Mouse (Mus musculus) heart, adult 2 months (tissue): ENCODE measurements around the gene Dctpp1. TPM values are rescaled to one million over a fixed set of nuclear protein-coding genes. Genes with fewer than 3 reads are reported as not detected.

Experiments
- DNase-seq, 2 experiments: peaks; one replicate each; pipeline ENCODE4 v3.0.0; 2021
- H3K27ac ChIP-seq: fragments of 200-600 bp; 2 replicates; pipeline ENCODE4 v1.8.1; 2022
- H3K27me3 ChIP-seq: fragments of 200-500 bp; 2 replicates; pipeline ENCODE4 v1.6.1; 2012; ENCODE audit warnings: mild to moderate bottlenecking, low read length, inconsistent platforms, mixed read lengths; ENCODE audit not compliant: control insufficient read depth, insufficient read depth
- H3K36me3 ChIP-seq: fragments of 200-500 bp; 2 replicates; pipeline ENCODE4 v1.6.1; 2012; ENCODE audit warnings: low read length, inconsistent platforms; ENCODE audit not compliant: control insufficient read depth, insufficient read depth
- H3K4me1 ChIP-seq: fragments of 200-500 bp; 2 replicates; pipeline ENCODE4 v1.6.1; 2011; ENCODE audit warnings: low read length; ENCODE audit not compliant: control insufficient read depth, insufficient read depth
- H3K4me3 ChIP-seq: fragments of 200-600 bp; 2 replicates; pipeline ENCODE4 v1.8.1; 2022
- H3K79me2 ChIP-seq: fragments of 200-500 bp; replicated peaks from 2 replicates; pipeline ENCODE4 v1.6.1; 2012; ENCODE audit warnings: mild to moderate bottlenecking, inconsistent platforms, low read length, moderate library complexity, mixed read lengths; ENCODE audit not compliant: control insufficient read depth, insufficient read depth
- H3K9ac ChIP-seq: fragments of 200-500 bp; 2 replicates; pipeline ENCODE4 v1.6.1; 2012; ENCODE audit warnings: low read depth, mild to moderate bottlenecking, control low read depth, inconsistent platforms, low read length, mixed read lengths
- CTCF ChIP-seq: fragments of 200-600 bp; IDR thresholded peaks from 2 replicates; pipeline ENCODE4 v1.8.1; 2022; ENCODE audit warnings: antibody characterized with exemption, mild to moderate bottlenecking, moderate library complexity
- EP300 ChIP-seq: fragments of 200-500 bp; IDR thresholded peaks from 2 replicates; pipeline ENCODE4 v1.6.1; 2011; ENCODE audit warnings: low read depth, low read length, control low read depth; ENCODE audit not compliant: insufficient read depth
- POLR2A ChIP-seq: fragments of 200-500 bp; IDR thresholded peaks from 2 replicates; pipeline ENCODE4 v1.6.1; 2011; ENCODE audit warnings: mild to moderate bottlenecking, low read depth, low read length, control low read depth; ENCODE audit not compliant: insufficient read depth
- WGBS: fragments of 180-500 bp; shearing (Covaris S2); methylation state at CpG from one replicate; pipeline ENCODE4 v1.1.7; 2018; 5-methylcytosine and 5-hydroxymethylcytosine counted together
- intact Hi-C: fragments of 180-260 bp; cut with DNase I; formaldehyde crosslinking; loops from one replicate; pipeline ENCODE4 v1.15.1; 2025
- polyA plus RNA-seq: library from polyadenylated mRNA; depleted of rRNA; stranded (reverse); fragments of >200 nt; gene quantifications from 2 replicates; pipeline ENCODE4 v1.2.3, GENCODE M21; 2012
- total RNA-seq, 2 experiments: library from RNA; stranded (reverse); gene quantifications; 2 replicates each; pipeline ENCODE4 v1.2.3; 2021

The Dctpp1 gene
- total and polyA plus RNA-seq, 3 experiments: 38.7 to 46.6 (median 44.6) TPM

DNA sequence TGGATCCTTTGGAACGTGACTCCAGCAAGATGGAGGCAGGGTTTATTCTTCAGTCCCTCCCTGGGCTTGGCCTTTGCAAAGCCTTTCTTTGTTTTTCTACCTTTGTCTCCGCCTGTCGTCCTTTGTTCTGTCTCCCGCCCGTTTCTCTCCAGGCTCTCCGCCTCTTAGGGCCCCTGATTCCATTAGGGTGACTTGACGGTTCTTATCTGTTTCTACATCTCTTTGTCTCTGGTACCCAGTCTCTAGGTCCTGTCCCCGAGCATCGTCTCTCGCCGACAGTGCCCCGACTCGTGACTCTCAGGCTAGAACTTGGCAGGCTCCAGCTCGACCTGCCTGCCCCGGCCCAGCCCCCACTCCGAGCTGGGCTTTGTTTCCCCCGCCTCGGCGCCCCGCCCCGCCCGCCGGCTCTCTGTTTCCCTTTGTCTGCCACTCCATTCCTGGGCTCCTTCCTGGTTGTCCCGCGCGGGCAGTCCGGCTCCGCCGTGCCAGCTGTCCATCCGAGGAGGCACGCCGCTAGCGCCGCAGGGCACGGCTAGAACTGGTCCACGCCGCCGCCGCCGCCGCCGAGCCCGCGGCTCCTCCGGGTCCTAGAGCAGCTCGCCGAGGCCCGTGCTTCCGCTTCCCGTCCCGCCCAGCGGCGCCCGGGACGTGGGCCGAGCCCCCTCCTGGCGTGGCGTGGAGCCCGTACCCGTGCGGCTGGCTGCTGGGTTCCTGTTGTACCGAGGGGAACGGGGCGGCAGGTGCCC lies 27.7 kb downstream of the Dctpp1 start, which contains the start of the genes Zfp553 and Sept1:
Zfp553 (plus strand) TSS at position 440 of the 746 bp plus-strand sequence.
Sept1 (minus strand) TSS at position 509 of the 746 bp plus-strand sequence.
- under 1% methylated on average over 64 of the region's 64 CpGs for WGBS
- Histone ChIP-seq H3K4me3 (peak within 1 kb of the TSS; percentile 77), H3K4me1 (peaks cover 5% of the 10 kb centered on the region), H3K36me3 (peaks cover 4% of the 10 kb centered on the region), H3K79me2 (peaks cover 3% of the 10 kb centered on the region), H3K27me3 (no peaks in the 10 kb centered on the region), H3K27ac (peak within 1 kb of the TSS; percentile 90), H3K9ac (peak within 1 kb of the TSS; percentile 98)
- intact Hi-C loops: loop anchor here (1.0 to 5.0 kb wide), 2 partner anchors 23 to 115 kb away; no protein-coding TSS in a partner anchor
- peak; percentile 90 to 92 for DNase-seq
- TF ChIP-seq CTCF (peak; percentile 20), EP300 (no peak), POLR2A (peak; percentile 13; the same call in 1 of the 2 replicates)

DNA sequence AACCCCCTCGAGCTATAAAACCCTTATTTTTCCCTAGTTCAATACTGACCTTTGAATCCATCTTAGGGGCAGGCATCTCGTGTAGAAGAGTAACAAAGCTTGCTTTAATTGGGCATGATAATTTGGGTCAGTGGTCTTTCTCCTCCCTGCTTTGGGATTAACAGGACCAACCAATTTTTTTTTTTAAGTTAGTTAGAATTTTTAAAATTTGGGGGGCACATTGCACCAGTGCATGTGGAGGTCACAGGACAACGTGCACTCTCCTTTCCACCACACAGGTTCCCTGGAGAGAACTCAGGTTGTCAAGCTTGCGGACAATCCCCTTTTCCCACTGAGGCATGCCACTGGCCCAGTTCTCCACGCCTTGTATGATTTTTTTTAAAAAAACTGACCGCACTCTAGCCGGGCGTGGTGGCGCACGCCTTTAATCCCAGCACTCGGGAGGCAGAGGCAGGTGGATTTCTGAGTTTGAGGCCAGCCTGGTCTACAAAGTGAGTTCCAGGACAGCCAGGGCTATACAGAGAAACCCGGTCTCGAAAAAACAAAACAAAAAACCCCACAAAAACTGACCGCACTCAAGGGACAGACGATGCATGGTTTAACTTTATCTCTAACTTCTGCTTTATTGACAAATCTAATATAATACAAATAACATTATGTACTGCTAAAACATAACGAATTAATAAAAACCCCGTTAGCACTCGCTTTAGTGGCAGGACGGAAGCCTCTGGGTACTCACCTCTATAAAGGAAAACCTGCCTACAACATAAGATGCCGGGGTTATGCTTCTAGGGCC lies 28.5 kb downstream of the Dctpp1 start:
- intact Hi-C loops: loop anchor here (1.0 to 5.0 kb wide), 2 partner anchors 23 to 115 kb away; no protein-coding TSS in a partner anchor
- Histone ChIP-seq H3K36me3 (peaks cover 4% of the 10 kb centered on the region), H3K79me2 (peaks cover 3% of the 10 kb centered on the region), H3K9ac (peak overlapping the region; percentile 98), H3K4me3 (peak overlapping the region; percentile 77), H3K27me3 (no peaks in the 10 kb centered on the region), H3K27ac (peak overlapping the region; percentile 90), H3K4me1 (peaks cover 5% of the 10 kb centered on the region)
- no peak for DNase-seq
- 6% methylated on average over 20 of the region's 20 CpGs for WGBS
- no peak for TF ChIP-seq CTCF
- TF ChIP-seq EP300: no peak
- no peak for TF ChIP-seq POLR2A

- intact Hi-C loops: loop anchor here (5.0 kb wide), 1 partner anchor 114 kb away; no protein-coding TSS in a partner anchor
- peak overlapping the region; percentile 12; the same call in 1 of the 2 replicates for H3K9ac ChIP-seq
- peaks cover 4% of the 10 kb centered on the region for H3K36me3 ChIP-seq
- DNase-seq: no peak
- H3K27me3 ChIP-seq: no peaks in the 10 kb centered on the region
- H3K79me2 ChIP-seq: peaks cover 3% of the 10 kb centered on the region
- WGBS: 45% methylated on average over 3 of the region's 3 CpGs
- H3K27ac ChIP-seq: no peak overlapping the region
- H3K4me1 ChIP-seq: peaks cover 5% of the 10 kb centered on the region
- TF ChIP-seq POLR2A (no peak), EP300 (no peak)
- H3K4me3 ChIP-seq: no peak overlapping the region
Observed at GRCm38 (mm10) chr7:127231376-127231775, 29.1 kb downstream of the Dctpp1 start.

DNA sequence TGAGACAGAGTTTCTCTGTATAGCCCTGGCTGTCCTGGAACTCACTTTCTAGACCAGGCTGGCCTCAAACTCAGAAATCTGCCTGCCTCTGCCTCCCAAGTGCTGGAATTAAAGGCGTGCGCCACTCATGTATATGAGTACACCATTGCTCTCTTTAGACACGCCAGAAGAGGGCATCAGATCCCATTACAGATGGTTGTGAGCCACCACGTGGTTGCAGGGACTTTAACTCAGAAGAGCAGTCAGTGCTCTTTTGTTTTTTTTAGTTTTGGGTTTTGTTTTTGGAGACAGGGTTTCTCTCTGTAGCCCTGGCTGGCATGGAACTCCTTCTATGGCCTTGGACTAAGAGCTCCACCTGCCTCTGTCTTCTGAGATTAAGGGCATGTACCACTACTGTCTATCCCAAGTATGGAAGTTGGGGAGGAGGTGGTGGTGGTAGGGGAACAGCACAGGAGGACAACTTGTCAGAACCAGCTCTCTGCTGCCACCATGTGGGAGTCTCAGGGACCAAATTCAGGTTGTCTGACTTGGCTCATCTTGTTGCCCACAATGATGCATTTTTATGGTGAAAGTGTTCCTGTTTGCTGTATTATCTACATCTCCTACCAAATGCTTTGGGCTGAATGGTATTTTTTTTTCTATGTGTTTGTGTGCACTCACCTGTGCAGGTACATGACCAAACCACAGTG lies 31.8 kb downstream of the Dctpp1 start:
- no peak overlapping the region for H3K27ac ChIP-seq
- no peak overlapping the region for H3K4me3 ChIP-seq
- WGBS: 53% methylated on average over 4 of the region's 4 CpGs
- H3K9ac ChIP-seq: no peak overlapping the region
- H3K27me3 ChIP-seq: no peaks in the 10 kb centered on the region
- intact Hi-C loops: loop anchor here (2.0 kb wide), 1 partner anchor 14 kb away; no protein-coding TSS in a partner anchor
- H3K4me1 ChIP-seq: peaks cover 5% of the 10 kb centered on the region
- H3K36me3 ChIP-seq: peaks cover 4% of the 10 kb centered on the region
- TF ChIP-seq EP300: peak; percentile 62; the same call in 1 of the 2 replicates
- peak; percentile 91 for TF ChIP-seq CTCF
- TF ChIP-seq POLR2A: no peak
- peak; percentile 74 to 81 for DNase-seq
- peaks cover 3% of the 10 kb centered on the region for H3K79me2 ChIP-seq

GRCm38 (mm10) chr7:127225147-127225995 lies 35.1 kb downstream of the Dctpp1 start:
- Histone ChIP-seq H3K79me2 (no peaks in the 10 kb centered on the region), H3K27me3 (no peaks in the 10 kb centered on the region), H3K4me3 (no peak overlapping the region), H3K9ac (no peak overlapping the region), H3K36me3 (no peaks in the 10 kb centered on the region), H3K27ac (no peak overlapping the region), H3K4me1 (no peaks in the 10 kb centered on the region)
- no peak for DNase-seq
- 82% methylated on average over 11 of the region's 11 CpGs for WGBS
- intact Hi-C loops: no loop called here
- TF ChIP-seq POLR2A (no peak), EP300 (no peak), CTCF (no peak)
